Mouse (Mus musculus): ENCODE data around the gene Fundc2. TPM values are rescaled to one million over a fixed set of nuclear protein-coding genes. Genes with fewer than 3 reads are reported as not detected.

Gene Fundc2
- total and polyA plus RNA-seq, 2 experiments = 1.2 to 6.8 TPM

DNA sequence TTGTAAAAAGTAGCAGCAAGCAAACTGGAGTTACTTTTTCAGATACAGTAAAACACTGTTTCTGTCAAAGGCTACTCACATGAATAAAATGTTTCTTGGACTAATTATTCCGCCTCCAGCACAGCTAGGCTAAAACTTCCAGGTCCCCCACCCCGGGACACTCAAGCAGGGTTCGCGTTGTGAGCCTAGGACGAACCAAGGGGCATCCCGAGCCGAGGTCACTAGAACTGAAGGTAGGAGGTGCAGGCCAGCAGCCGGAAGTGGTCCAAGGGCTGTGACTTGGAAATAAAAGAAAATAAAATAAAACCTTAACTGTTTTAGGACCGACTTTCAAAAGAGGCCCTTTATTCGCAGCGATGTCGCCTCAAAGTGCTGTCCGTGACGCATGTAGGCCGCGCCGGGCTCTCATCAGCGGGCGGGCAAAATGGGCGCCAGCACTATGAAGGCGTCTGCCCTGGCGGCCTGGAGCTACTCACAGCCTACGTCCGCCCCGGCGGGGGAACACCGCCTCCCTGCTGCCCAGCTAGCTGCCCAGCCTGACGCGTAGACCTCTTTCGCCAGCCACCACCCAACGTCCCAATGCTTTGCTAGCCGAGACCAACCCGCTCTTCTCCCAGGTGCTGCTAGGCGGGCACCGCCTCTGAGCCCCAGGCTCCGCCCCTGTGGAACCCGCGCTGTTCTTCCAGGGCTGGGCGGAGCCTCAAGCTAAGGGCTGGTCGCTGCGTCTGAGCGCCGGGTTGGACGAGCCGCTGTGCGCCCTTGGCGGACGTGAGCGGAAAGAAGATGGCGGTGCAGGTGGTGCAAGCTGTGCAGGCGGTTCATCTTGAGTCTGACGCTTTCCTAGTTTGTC lies 34.0 kb downstream of the Fundc2 start, which contains the start of the genes Cmc4, Mtcp1 and Brcc3:
Gene Cmc4 (minus strand): TSS at position 649 of the 850 bp plus-strand sequence.
Gene Mtcp1 (minus strand): TSS at position 653 of the 850 bp plus-strand sequence.
Gene Brcc3 (plus strand): TSS at position 693 of the 850 bp plus-strand sequence.
- Histone ChIP-seq H3K4me1 (ENCODE audit: control insufficient read depth, insufficient read depth, low read length) (no peaks in the 10 kb centered on the region; the same call in 1 of the 2 replicates), H3K27ac (replicated peaks; ENCODE audit: insufficient read depth, low read depth, low read length) (peak within 1 kb of the TSS; percentile 75), H3K36me3 (ENCODE audit: control insufficient read depth, insufficient read depth, low read length) (no peaks in the 10 kb centered on the region), H3K79me2 (ENCODE audit: control insufficient read depth, insufficient read depth, low read length) (no peaks in the 10 kb centered on the region; the same call in 1 of the 2 replicates), H3K4me3 (ENCODE audit: insufficient read depth, low read depth, low read length) (peak within 1 kb of the TSS; percentile 84), H3K27me3 (ENCODE audit: control insufficient read depth, insufficient read depth, low read length) (no peaks in the 10 kb centered on the region), H3K9ac (ENCODE audit: low read depth, low read length) (peak within 1 kb of the TSS; percentile 73)
- DNase-seq (ENCODE audit: extremely low read depth, low read depth, low spot score) = peak; percentile 87
- TF ChIP-seq CTCF (IDR thresholded peaks at IDR 0.05; ENCODE audit: low read depth, low read length) (no peak), POLR2A (IDR thresholded peaks at IDR 0.05; ENCODE audit: extremely low read depth, insufficient read depth, low read length) (peak; percentile 85)
- WGBS = under 1% methylated on average over 52 of the region's 52 CpGs

Other genes with a start within 250 kb of the Fundc2 start
- gene Smim9, start 218.6 kb upstream of the Fundc2 start, total RNA-seq (2014; rRNA removed) = not detected in 2 replicates
- gene Smim9, start 218.6 kb upstream of the Fundc2 start, polyA plus RNA-seq (2012; rRNA removed) = not detected in 2 replicates
- 21.3 and 32.5 TPM in 2 replicates for gene F8, start 216 bp downstream of the Fundc2 start, total RNA-seq (2014; rRNA removed)
- 0.57 and 1.6 TPM in 2 replicates for gene F8, start 216 bp downstream of the Fundc2 start, polyA plus RNA-seq (2012; rRNA removed)
- gene Cmc4, start 34.2 kb downstream of the Fundc2 start, total RNA-seq (2014; rRNA removed) = 4.6 and 5.0 TPM in 2 replicates
- gene Cmc4, start 34.2 kb downstream of the Fundc2 start, polyA plus RNA-seq (2012; rRNA removed) = 2.2 and 2.9 TPM in 2 replicates
- 8.8 and 9.5 TPM in 2 replicates for gene Mtcp1, start 34.2 kb downstream of the Fundc2 start, total RNA-seq (2014; rRNA removed)
- 1.7 and 2.1 TPM in 2 replicates for gene Mtcp1, start 34.2 kb downstream of the Fundc2 start, polyA plus RNA-seq (2012; rRNA removed)
- gene Brcc3, start 34.2 kb downstream of the Fundc2 start, total RNA-seq (2014; rRNA removed) = 14.0 and 14.6 TPM in 2 replicates
- 8.7 and 9.1 TPM in 2 replicates for gene Brcc3, start 34.2 kb downstream of the Fundc2 start, polyA plus RNA-seq (2012; rRNA removed)
- gene Vbp1, start 131.9 kb downstream of the Fundc2 start, total RNA-seq (2014; rRNA removed) = 15.2 and 18.4 TPM in 2 replicates
- 1.2 TPM in 2 replicates for gene Vbp1, start 131.9 kb downstream of the Fundc2 start, polyA plus RNA-seq (2012; rRNA removed)
- under 0.01 and 0.09 TPM in 2 replicates for gene Rab39b, start 195.8 kb downstream of the Fundc2 start, total RNA-seq (2014; rRNA removed)
- not detected in 2 replicates for gene Rab39b, start 195.8 kb downstream of the Fundc2 start, polyA plus RNA-seq (2012; rRNA removed)